Mouse (Mus musculus) R1 (cell line): Measurements from ENCODE around the gene Zfp36l1.

Source experiments
- DNase-seq: peaks from one replicate; pipeline ENCODE4 v3.0.0-alpha.2; 2018; ENCODE audit warnings: low read depth, low spot score

The Zfp36l1 gene

DNA sequence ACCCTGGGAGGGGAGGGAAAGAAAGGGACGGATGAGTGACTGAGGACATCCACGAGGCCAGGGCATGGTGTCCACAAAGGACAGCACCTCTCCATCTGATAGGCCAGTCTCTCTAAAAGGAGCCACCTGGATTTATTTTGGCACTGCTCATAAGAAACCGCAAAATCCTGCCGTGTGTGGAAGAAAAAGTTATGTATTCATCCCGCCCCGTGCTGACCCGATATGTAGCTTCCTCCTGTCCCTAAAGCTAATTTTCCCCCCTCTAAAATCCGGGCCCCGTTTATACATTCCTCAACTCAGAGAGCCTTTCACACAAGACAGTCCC is 2.3 kb downstream of the Zfp36l1 start:
- DNase-seq = no peak

DNA sequence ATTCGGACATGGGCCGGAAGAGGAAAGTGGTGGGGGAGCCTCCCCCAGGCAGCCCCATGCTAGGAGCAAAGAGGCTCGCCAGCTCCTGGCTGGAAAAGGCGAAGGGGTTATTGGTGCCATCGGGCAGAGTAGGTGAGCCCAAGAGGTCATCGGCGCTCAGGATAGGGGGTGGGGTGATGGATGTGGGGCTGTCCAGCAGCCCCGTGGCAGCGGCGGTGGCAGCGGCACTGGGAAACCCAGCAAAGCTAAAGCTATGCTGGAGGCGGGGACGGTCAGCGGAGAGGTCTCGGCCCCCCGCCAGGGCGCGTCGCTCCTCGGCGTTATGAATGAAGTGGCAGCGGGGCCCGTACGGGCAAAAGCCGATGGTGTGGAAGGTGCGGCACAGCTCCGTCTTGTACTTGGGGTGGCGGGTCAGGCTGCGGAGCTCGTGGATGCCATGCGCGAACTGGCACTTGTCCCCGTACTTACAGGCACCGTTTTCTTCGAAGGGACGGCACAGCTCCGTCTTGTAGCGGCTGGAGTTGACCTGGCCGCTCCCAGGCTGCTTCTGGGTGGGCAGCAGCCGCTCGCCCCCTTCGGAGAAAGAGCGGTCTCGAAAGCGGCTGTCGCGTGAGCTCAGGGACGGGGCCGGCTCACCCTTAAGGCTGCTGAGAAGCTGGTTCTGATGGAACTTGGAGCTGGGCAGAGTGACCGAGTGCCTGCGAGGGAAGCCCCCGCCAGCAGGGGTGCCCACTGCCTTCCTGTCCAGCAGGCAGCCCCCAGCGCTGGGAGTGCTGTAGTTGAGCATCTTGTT is 2.9 kb downstream of the Zfp36l1 start:
- DNase-seq = no peak

DNA sequence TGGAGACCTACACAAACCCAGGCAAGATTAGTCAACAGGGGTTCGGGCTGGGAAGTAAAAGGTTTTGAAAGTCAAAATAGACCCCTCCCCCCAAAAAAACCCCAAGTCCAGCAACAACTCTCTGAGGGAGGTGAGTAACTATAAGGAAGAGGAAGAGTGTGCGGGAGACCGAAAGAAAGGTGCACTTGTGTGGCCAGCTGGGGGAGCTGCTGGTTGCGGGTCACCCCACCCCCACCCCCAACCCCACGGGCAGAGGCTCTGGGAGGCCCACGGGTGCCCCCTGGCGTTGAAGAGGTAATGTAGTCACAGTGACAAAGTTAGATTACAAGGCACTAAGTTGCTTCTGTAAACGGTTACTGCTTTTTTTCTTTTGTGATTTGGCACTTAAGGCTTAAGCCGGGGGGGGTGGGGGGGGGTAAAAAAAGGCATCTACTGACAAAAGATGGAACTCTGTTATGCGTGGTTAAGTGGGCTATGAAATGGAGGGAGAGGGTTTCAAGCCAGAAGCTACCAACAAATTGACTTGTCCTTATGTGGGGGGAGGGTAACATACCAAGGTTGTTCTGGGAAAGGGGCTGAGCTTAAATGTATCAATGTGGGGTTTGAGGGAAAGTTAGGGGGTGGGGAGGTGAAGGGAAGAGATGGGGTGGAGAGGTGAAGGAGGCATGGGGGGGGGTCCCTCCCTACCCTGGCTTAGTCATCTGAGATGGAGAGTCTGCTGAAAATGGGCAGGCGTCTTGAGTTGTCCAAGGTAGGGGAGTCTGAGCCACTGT is 3.7 kb downstream of the Zfp36l1 start:
- peak; percentile 90 for DNase-seq

DNA sequence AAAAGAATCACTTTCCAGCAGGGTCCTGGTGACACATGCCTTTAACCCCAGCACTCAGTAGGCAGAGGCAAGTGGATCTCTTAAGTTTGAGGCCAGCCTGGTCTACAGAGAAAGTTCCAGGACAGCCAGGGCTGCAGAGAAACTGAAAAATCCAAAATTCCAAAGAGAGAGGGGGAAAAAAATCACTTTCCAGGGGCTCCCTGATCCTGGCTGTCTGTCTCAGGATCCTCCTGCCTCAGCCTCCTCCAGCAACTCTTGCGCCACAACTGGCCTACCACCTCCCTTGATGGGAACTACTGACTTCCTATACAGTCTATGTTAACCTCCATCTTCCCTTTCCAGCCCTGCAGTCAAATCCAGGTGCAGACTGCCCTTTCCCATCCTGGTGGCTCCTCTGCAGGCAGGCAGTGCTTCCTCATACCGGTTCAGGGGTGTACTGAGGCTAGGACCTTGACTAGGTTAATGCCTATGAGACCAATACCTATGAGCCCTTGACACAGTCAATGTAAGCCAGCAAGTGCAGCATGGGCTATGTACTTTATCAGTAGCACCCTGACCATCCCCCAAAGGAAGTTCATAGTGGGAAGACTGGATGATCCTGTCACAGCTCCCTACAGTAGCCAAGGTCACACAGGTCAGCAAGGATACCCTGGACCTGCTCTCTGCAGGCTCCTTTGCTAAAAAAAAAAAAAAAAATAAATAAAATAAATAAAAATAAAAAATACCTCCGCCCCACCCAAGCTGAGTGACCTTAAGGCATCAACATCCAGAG is 5.7 kb downstream of the Zfp36l1 start:
- peak; percentile 22 for DNase-seq

DNA sequence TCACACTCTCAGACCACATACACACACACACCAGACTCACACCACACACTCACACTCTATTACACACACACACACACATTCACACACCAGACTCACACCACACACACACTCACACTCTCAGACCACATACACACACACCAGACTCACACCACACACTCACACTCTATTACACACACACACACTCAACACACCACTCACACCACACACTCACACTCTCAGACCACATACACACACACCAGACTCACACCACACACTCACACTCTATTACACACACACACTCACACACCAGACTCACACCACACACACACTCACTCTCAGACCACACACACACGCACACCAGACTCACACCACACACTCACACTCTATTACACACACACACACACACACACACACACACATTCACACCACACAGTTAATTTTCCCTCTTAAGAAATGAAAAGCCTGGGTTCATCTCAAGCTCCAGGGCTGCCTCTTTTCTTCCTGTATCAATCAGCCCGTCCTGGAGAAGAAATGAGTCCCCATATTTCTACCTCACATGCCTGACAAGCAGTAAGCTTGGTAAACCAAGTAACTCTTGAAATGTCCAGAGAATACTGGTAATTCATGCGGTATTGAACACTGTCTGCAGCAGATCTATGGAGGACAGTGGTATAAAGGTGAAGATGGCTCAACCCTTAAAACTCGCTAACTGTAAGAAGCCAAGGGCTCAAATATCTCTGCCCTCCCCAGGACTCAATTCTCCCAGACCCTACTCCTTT is 6.5 kb downstream of the Zfp36l1 start:
- no peak for DNase-seq

DNA sequence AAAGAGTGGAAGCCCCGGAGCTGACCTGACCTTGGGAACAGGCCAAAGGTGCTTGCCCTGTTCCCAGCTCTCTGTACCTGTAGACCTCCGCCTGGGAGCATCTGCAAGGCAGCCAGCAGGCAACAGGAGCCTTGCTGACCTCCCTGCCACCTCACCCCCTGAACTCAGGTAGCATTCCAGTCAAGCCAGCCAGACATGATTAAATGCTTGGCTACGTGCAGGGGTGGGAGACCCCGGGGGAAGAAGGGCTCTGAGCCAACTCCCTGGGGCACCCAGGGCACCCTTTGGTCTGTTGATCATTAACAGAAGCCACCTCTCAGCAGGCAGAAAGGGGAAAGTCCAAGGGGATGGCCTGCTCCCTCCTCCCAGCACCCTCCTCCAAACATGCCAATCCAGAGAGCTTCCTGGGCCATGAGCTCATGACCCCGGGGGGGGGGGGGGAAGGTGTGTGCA is 9.3 kb downstream of the Zfp36l1 start:
- DNase-seq = no peak

DNA sequence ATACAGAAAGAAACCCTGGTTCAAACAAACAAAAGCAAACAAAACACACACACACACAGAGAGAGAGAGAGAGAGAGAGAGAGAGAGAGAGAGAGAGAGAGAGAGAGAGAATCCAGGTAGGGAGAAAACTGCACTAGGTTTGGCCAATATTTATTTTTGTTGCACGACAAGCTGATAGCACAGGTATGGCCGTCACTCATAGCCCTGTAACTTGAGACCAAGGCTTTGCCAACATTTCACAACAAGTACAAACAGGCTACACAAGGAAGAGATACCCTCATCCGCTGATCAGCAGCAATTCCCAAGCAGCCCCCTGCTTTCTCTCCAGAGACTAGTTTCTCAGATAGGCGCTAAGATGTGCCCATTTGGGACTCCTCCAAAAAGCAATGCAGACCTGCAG is 9.7 kb downstream of the Zfp36l1 start:
- DNase-seq = no peak

DNA sequence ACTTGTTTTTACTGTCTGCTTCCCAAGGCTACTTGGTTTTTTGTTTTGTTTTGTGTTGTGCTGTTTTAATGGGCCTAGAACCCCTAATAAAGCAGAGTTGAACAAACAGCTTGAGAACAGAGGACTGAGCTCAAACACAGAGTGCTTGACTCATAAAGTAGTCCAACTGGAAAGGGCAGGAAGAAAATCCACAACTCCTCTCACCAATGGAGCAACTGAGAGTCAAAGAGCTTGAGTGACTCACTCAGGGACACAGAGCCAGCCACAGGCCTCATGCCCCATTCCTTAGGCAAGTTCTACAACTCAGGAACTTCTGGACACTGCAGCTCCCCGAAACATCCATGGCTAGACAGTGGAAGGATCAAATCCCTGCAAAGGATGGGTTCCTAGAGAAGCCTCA is 14.0 kb downstream of the Zfp36l1 start:
- no peak for DNase-seq

DNA sequence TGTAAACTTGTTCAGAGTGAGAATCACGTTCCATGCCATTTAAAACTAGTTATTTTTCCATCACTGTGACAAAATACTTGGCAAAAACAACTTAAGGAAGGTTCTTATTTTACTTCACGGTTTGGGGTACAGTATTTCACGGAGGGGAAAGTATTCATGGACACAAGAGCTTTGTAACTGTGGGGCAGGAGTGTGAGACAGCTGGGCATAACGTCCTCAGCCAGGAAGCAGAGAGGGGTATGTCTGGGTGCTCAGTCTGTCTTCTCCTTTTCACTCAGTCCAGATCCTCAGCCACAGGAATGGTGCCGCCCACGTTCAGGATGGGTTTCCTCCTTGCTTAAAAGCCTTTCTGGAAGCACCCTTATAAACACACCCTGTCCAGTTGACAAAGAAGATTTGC is 16.1 kb downstream of the Zfp36l1 start:
- no peak for DNase-seq

DNA sequence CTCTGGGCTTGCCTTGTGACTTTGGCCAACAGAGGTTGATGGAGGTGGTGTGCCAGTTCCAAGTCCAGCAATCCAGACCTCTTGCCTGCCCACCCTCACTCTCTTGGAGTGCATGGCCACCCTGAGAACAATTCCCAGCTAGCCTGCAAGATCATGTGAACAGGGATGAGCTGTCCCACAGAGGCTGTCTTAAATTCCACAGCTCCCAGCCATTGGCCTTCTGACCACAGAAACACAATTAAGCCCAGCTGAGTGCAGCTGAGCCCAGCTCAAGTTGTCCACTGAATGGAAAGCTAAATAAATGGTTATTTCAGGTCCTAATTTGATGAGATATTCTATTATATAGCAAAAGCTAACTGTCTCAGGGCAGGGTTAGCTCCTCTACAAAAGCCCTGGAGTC is 20.0 kb downstream of the Zfp36l1 start:
- no peak for DNase-seq

DNA sequence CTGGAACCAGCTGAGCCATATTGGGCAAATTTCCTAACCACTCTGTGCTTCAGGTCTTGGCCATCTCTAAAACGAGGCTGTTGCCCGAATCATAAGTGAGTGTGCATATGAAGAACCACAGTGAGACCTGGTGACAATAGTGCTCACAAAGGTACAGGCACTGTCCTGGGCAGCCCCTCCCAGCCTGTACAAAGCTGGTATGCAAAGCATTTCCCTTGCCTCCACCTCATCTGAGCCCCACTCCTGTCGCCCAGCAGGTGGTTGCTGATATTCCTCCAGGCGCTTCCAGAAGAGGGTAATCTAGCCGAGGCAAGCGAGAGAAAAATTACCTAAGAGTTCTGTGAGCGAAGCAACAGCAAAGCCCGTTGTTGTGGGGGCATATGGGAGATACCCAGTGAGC is 21.7 kb downstream of the Zfp36l1 start:
- peak; percentile 90 for DNase-seq

DNA sequence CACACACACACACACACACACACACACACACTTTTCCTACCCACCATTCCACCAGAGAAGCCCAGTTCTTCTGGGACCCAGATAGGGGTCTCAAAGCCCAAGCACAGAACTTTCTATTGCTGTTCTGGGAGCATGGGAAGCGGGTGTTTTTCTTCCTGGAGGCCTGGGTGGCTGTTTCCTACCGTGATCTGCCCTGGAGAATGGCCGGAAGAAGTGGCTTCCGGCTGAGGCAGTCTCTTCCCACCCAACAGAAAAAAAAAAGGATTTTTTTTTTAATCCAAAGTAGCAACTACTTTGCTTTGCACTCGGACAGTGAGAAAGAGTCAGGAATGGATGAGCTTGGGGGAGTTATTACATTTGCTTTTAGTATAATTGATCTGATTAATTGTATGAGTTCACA is 22.3 kb downstream of the Zfp36l1 start:
- no peak for DNase-seq

DNA sequence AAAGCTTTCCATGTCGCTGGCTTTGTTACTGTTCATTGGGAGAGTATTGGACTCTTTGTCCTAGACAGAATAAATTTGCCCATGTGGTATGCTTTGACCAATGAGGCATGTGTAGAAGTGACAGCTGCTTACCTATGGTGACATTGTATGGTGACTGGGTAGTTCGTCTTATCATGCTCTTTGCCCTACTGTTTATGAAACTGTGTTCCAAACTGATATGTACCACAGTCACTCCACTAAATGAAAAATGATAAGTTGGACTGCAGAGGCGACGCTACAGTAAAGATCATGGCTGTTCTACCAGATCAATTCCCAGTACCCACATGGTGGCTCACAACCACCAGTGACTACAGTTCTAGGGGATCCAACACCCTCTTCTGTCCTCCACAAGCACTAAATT is 24.7 kb downstream of the Zfp36l1 start:
- no peak for DNase-seq

DNA sequence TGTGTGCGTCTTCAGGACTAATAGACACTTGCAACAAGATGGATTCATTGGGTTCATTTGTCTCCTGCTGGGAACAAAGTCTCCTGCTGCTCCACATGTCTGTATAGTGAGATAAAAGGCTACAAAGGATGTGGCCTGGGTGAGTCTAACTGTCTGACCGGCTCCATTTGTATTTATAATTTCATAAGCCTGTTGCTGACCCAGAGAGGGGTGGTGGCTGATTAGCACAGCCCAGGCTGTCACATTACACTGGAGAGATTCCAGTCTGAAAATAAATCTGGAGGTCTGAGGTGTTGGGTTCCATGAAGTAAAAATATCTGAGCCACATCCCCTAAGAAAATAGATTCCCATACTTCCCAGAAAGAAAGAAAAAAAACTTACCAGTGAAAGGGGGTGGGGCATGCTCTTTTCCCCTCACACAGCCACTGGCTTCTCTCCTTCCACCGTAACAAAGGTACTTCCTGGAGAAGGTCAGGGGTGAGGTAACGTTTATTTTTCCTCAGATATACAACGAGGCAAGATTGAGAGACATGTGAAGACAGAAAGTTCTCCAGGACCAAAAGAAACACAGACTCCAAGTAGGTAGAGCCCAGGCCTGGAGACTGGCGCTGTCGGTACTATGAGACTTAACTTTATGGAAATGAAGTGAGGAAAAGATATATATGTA is 28.2 kb downstream of the Zfp36l1 start:
- no peak for DNase-seq

DNA sequence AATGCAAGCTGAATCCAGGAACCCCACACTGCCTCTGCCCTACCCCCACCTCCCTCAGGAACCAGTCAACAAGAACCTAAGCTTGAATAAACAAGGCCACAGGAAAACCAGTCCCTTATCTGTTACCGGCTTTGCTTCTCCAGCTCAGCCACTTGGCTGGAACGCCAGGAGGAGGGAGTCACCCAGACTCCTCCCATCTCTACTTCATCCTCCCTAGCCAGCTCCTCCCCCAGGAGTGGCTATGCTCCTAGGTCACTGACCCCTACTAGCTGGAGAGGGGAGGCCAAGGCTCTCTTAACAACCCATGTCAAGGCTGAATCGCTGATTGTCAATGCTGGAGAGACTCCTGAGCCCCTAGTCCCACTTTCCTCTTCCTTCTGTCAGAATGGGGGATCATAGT is 28.9 kb downstream of the Zfp36l1 start:
- peak; percentile 59 for DNase-seq

DNA sequence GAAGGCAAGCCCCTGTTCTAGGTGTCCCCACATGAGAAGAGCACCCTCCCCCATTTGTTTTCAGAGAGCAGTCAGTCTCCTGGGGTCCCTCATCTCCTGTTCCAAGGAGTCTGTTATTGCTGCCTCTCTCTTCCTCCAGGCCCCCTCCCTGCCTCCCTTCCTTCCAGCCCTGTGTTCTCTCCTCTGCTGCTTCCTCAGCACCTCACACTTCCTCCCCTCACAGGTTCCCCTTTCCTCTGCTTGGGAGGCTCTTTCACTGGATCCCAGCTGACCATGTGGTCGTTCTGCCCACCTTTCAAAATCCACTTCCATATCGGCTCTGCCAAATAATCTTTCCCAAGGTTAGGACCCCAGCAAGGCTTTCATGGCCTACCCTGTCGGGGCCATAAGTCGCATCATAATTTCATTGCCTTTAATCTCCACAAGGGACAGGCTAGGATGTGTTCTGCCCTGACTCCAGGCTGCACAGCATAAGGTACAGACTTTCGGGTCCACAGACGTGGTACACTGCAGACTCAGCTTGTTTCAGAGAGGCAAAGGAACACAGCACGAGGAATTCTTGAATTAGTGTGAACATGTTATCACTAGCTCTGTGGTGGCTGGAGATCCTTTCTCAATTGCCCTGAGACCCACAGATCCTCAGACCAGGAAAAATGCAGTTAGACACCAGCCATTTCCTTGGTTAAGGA is 29.5 kb downstream of the Zfp36l1 start:
- no peak for DNase-seq

DNA sequence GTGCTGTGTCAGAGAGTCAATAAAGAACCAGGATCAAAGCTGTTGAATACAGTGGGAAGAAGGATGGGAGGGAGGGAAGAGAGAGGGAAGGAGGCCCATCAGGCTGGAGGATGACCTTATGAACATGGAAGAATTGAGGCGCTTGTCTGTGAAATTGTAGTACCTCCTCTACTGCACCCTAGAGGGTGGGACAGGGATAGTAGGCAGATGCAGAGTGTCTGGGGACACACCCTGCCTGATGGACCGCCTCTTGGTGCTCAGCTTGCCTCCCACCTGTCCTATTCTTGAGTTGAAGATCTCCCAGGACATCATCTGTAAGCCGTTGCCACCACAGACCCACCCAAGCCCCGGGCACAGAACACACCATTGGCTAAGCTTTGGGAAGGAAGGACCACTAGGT is 30.1 kb downstream of the Zfp36l1 start:
- DNase-seq = peak; percentile 19

DNA sequence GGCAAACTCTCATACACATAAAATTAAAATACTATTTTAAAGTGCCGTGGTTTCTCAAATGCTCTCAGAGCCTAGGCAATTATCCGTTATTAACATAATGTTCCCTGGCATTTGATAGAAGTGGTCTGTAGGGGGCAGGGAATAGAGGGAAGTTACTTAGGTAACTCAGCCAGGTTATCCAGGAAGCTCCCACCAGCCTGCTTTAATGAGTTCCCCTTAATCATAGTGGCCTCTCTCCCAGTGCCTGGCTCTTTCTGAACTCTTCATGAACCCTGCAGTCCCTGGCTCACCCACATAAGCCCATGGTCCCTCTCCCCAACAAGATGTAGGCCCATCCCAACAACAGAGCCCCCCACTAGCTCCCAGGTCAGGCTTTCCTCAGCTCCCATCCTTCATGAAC is 31.4 kb downstream of the Zfp36l1 start:
- no peak for DNase-seq

DNA sequence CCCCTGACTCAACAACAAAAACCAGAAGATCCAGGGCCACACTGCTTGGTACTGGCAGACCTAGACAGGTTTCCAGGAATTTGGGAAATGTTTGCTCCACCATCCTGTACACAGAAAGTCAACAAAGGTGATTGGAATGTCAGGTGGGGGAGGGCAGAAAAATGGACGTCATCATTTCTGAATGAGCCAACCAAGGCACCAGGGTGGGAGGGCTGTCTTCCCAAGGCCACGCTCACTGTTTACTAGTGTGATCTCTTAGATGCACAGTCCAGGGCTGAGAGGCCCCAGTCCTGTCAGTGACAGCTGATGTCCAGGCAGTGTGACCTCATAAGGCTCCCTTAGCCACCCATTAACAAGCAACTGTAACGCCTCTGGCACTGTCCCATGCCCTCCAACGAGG is 32.9 kb downstream of the Zfp36l1 start:
- peak; percentile 20 for DNase-seq

DNA sequence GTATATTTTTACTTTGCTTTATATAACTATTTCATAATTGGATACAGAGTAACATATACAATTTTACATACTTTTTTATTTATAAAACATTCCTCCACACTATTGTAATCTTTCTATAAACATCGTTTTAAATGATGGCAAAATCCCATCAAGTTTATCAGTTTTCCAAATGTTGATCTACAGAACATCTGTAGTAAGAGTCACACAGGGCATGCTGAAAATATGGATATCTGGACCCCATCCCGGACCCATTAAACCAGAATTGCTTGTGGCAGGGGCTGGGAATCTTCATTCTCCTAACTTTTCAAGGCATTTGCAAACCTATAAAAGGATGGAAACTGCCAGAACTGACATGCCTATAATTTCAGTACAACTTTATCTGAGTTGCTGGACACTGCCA is 38.5 kb downstream of the Zfp36l1 start:
- no peak for DNase-seq
